Mouse (Mus musculus): ENCODE data around the gene Cd59a.
"Not testable (repeated sequence)": the region's sequence is repeated elsewhere in the genome, so short reads cannot be mapped to it uniquely, and the experiment has no call there.

Gene Cd59a

DNA sequence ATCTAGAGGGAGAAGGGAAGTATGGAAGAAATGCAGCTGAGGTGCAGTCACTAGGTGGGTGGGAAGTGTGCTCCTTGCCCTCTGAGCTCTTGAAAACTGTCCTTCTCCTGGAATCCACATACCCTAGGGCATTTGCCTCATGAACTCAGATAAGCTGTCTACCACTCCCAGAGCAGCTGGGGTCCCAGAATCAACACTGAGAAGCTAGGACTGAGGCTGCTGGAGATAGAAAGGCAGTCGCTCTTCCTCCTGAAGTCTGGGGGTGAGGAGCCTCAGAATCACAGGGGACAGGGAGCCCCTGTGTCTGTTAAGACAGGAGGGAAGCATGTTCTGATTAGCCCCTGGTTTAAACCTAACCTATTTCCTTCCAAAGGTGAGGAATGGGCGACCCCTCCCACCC lies 13.9 kb downstream of the Cd59a start:
- DNase-seq: peak in 1 of 2 experiments; percentile 31

DNA sequence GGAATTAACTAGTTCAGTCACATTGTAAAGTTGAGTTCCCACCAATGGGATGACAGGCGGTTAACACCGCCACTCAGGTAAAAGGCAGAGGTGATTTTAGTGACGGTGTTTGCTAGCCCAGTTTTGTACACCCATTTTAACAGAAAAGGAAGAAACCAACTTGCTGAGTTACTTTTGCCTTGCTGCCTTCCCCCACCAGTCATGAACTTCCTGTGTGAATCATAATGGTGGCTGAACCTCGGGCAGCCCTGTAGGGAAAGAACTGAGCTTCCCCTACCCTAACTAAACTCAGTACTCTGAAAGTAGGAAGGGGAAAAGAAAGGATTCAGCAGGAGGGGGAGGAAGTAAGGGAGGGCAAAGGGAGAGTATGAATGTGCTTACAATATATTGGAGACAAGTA lies 14.4 kb downstream of the Cd59a start:
- no peak for DNase-seq

- DNase-seq: not testable (repeated sequence)
Measured at GRCm38 (mm10) chr2:104111170-104111797, 15.7 kb downstream of the Cd59a start.

- DNase-seq: not testable (repeated sequence)
Measured at GRCm38 (mm10) chr2:104113563-104113962, 18.0 kb downstream of the Cd59a start.

GRCm38 (mm10) chr2:104114898-104115297 lies 19.3 kb downstream of the Cd59a start:
- DNase-seq: no peak

- DNase-seq: not testable (repeated sequence)
Measured at GRCm38 (mm10) chr2:104117173-104117572, 21.6 kb downstream of the Cd59a start.

DNA sequence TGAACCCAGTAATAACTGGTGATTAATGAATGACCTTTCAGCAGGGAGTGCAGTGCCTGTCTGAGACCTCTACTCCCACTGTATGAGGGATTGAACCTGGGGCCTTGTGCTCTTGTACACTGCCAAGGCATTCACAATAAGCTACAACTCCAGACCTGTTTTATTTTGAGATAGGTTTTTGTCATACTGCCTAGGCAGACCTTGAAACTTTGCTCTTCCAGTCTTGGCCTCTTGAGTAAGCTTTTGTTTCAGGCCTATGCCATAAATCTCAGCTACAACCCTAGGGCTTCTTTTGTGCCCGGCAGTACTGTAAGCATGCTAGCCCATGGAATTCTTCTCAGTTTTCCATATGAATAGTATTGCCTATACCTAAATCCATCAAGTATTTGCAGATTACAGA lies 23.5 kb downstream of the Cd59a start:
- no peak for DNase-seq

DNA sequence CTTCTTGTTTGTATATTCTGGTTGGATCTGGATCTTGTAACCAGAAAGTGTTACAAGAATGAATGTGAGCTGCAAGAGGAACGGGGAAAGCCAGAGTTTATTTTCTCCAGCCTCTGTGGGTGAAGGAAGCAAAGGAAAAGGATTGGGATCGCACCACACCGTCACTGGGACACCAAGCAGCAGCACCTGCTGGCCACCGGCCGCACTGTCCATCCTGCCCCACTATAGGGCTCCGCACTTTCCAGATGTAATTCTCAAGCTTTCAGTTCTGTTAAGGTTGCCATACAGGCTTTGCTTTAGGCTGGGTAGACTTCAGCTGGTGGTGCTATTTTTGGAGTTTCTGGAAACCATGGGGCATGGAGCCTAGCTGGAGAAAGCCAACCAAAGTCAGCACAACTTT lies 24.7 kb downstream of the Cd59a start:
- DNase-seq: no peak

- DNase-seq: no peak
Measured at GRCm38 (mm10) chr2:104121681-104122504, 26.3 kb downstream of the Cd59a start.

GRCm38 (mm10) chr2:104122505-104123378 lies 27.1 kb downstream of the Cd59a start, which contains the start of gene A930018P22Rik:
A930018P22Rik (plus strand) TSS chr2:104122769.
- peak; percentile 93 to 95 for DNase-seq

GRCm38 (mm10) chr2:104123540-104123939 lies 27.9 kb downstream of the Cd59a start:
- DNase-seq: no peak

DNA sequence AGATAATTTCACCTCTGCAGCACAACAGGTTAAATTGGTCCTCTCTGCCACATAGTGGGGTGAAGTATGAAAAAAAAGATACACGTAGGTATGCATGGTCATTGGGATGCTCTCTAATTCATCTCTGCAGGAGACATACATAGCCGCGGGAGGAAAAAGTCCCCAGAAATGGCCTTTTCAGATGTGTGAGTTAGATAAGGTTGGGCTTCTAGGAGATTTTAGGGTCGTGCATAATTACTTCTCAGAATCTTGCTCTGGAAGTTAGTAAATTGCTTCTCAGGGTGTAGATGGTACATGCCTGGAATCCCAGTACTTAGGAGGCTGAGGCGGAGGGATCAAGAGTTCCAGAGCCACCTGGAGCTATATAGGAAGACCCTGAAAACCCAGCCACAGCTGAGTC lies 28.5 kb downstream of the Cd59a start:
- no peak for DNase-seq

DNA sequence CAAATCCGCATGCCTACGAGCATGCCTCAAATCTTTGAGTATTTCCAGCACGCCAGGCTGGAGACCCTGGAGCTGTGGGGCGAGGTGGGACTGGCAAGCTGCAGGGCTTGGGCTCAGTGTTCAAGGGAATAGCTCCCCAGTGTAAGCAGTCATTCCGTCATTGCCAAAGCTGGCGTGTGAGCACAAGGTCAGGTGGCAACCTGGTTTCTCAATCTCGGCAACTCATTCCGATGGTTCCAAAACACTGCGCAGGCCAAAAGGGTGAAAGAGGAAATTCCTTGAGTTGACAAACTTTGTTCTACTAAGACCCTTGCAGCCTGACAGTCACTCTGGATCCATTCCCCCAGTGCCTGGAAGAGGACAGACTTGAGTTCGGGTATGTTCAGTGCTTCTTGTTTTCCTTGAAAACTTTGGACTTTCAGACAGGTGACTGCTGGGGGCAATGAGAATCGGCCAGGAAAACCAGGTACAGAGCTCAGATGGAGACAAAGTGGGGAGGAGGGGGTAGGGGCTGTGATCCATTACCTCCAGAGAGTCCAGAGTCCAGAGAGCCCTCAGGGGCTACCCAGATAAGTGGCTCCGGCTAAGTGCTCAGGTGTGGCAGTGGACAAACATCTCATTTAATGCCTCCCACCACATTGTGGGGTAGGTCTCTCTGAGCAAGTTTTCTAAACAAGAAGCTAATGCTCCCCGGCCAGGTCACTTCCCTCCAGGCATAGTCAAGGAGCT lies 33.4 kb downstream of the Cd59a start:
- DNase-seq: peak in 1 of 2 experiments; percentile 6

- no peak for DNase-seq
Measured at GRCm38 (mm10) chr2:104130165-104130564, 34.6 kb downstream of the Cd59a start.

DNA sequence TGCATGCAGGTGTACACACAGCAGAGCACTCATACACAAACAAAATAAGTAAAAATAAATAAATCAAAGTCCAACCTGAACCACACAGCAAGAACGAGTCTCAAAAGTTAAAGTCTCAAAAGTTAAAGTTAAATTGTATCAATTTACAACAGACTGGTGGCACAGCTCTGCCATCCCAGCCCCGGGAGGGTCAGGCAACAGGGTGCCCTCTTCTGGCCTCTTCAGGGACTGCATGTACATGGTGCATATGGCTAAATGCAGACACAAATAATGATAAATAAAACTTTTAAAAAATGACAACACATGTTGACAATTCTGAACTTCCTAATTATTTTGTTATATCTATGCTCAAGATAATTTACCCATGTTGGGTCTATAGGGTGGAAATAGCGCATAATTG lies 35.4 kb downstream of the Cd59a start:
- peak; percentile 72 to 75 for DNase-seq

- no peak for DNase-seq
Measured at GRCm38 (mm10) chr2:104132266-104132859, 36.8 kb downstream of the Cd59a start.

GRCm38 (mm10) chr2:104133042-104133810 lies 37.6 kb downstream of the Cd59a start:
- peak; percentile 22 to 28 for DNase-seq

DNA sequence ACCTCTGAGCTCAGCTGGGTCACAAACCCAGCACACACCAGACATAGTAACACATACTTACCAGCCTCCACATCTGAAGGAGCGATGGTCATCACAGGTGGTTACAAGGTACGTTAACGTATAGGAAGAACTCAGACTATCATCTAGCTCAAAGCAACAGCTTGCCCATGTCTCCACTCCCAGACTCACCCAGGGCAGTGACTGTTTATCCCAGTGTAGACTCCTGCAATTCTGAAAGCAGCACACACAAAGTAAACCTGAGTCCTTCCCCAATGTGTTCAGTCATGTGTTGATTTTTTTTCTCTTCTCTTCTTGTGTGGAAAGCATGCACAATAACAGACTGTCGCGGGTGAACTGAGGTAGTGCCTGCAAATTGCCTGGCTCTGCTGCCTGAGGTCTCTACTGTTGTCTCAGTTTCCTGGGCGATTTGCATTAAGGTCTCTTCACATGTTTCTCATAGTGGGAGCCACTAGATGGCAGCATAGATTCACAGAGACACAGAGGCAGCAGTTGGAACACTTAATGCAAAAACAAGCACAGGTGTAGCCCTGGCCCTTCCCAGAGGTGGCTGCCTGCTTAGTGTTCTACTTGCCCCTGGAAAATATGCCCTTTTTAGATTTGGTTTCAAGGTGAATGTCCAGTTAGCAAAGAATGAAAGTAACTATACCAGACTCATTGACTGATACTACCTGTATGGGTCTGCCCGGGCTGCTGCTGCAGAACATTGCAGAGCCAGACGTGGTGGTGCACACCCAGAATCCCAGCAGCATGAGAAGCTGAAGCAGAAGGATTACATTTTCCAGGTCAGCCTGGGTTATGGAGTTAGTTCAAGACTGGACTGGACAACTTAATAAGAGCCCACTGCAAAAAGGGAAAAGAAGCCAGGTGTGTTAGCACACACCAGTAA lies 38.8 kb downstream of the Cd59a start:
- DNase-seq: peak; percentile 59 to 76

DNA sequence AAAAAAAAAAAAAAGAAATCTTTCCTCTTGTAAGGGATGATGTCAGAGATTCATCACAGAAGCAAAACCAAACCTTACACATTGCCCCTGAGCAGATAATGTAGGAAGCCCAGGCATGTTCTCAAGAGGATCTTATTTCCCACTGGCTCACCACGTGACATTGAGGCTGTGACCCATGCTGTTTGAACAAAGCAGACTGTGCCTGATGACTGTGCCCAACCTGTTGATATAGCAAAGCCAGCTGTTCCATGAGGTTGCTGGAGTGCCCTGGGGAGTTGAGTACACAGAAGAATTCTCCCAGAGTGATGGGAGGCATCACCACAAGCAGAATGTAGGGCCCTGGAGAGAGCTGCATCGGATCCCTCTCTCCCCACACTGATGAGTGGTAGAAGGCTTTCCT lies 40.3 kb downstream of the Cd59a start:
- no peak for DNase-seq

DNA sequence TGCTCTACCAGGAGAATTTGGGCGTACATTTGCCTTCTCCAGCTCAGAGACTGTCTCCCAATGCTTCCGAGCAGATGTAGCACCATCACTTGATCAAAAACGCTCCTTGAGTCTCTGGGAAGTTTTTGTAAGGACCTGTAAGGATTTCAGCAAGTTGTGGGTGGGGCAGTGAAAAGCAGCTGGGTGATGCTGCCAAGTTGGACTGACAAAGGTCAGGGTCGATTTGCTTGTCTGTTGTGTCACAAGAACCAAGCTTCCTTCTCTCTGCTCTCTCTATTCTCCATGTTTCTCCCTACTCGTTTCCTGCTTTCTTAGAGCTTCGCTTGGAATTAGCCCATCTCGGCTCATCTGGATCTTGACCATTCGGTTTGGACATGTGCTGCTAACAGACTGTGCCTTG lies 46.5 kb downstream of the Cd59a start:
- no peak for DNase-seq

Measured in kidney, postnatal 4 days (tissue).